Mouse (Mus musculus) stomach, postnatal 0 days (tissue): ENCODE measurements around the gene Acaa1a.
A peak's percentile ranks its signal among the peaks of the same experiment; 100 is the strongest.

Experiments
- CTCF ChIP-seq: IDR thresholded peaks from 2 replicates; pipeline ENCODE4 v1.5.1; 2016; ENCODE audit warnings: antibody characterized with exemption, low read depth, mild to moderate bottlenecking, moderate library complexity
- EP300 ChIP-seq: optimal IDR thresholded peaks from 2 replicates; pipeline ENCODE3; 2016; ENCODE audit warnings: antibody characterized with exemption

GRCm38 (mm10) chr9:119352060-119352459 lies 12.6 kb downstream of the Acaa1a start:
- TF ChIP-seq CTCF: peak; percentile 92
- TF ChIP-seq EP300: no peak
